Mouse (Mus musculus): ENCODE measurements at regions not wholly inside any gene's neighbourhood (a gene's known extent, or its start where the extent isn't known, plus 50 kb on each side); places are given as distances from the start of the nearest gene placed in this dataset.
"Not testable (repeated sequence)": the region's sequence is repeated elsewhere in the genome, so short reads cannot be mapped to it uniquely, and the experiment has no call there.

- Histone ChIP-seq H3K4me3 (ENCODE audit: low read depth, low read length) (no peak overlapping the region), H3K9ac (replicated peaks) (no peak overlapping the region), H3K36me3 (replicated peaks; ENCODE audit: insufficient read depth, low read length) (no peaks in the 10 kb centered on the region), H3K4me2 (ENCODE audit: low read depth, low read length) (no peak overlapping the region), H3K27me3 (ENCODE audit: insufficient read depth, low read length) (0 out of 2 replicates have a peak, but pooled peaks cover 3% of the 10 kb centered on the region), H3K27ac (ENCODE audit: low read depth) (no peak overlapping the region), H3K9me3 (ENCODE audit: low read length) (no peaks in the 10 kb centered on the region), H3K4me1 (ENCODE audit: insufficient read depth) (peaks cover 1% of the 10 kb centered on the region)
- DNase-seq (no peak), ATAC-seq (no peak)
- 78% methylated on average over 3 of the region's 3 CpGs for WGBS (ENCODE audit: insufficient replicate concordance)
- TF ChIP-seq EP300 (IDR thresholded peaks at IDR 0.05; ENCODE audit: low read depth) (no peak), CTCF (IDR thresholded peaks at IDR 0.05; ENCODE audit: low read depth) (no peak)
Observed at GRCm38 (mm10) chr16:31538606-31539005, 116.5 kb downstream of the Bdh1 start.

DNA sequence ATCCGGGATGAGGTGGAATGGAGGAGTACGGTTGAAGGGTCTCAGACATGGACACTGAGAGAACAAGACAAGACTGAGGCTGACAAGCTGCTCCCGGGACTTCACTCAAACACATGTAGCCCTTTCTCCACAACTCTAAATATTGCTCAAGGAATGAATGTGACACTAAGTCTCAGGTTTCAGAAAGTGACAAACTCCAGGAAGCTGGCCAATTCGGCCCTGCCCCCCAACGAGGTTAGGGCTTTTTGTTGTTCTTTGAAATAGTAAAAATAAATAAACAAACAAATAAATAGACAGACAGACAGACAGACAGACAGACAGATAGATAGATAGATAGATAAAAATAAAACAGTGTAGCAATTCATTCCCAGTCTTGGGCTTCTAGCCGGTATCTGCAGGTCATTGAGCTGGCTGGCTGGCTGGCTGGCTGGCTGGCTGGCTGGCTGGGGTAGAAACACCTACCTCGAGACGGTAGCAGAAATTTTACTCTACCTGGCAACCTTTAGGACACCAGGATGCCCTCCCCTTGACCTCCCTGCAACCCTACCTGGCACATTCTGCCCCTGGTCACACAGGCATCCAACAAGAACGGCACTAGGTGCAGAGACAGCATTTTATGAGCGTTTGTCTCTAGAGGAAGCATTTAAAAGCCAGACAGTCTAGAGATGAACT lies 119.6 kb upstream of the Dlg1 start:
- 0 out of 2 replicates have a peak, but pooled peaks cover 3% of the 10 kb centered on the region for H3K4me1 ChIP-seq (ENCODE audit: insufficient read depth)
- ATAC-seq, result no peak
- WGBS (ENCODE audit: insufficient replicate concordance), result 54% methylated on average over 10 of the region's 10 CpGs
- no peaks in the 10 kb centered on the region for H3K9me3 ChIP-seq (ENCODE audit: low read length)
- H3K4me2 ChIP-seq (ENCODE audit: low read depth, low read length), result no peak overlapping the region
- no peak for DNase-seq
- H3K27ac ChIP-seq (ENCODE audit: low read depth), result no peak overlapping the region
- no peaks in the 10 kb centered on the region for H3K36me3 ChIP-seq (replicated peaks; ENCODE audit: insufficient read depth, low read length)
- H3K9ac ChIP-seq (replicated peaks), result no peak overlapping the region
- no peak for TF ChIP-seq EP300 (IDR thresholded peaks at IDR 0.05; ENCODE audit: low read depth)
- no peak overlapping the region for H3K4me3 ChIP-seq (ENCODE audit: low read depth, low read length)
- H3K27me3 ChIP-seq (ENCODE audit: insufficient read depth, low read length), result peaks cover 35% of the 10 kb centered on the region

GRCm38 (mm10) chr16:31546062-31546827 lies 117.0 kb upstream of the Dlg1 start:
- Histone ChIP-seq H3K9ac (replicated peaks) (no peak overlapping the region), H3K27me3 (ENCODE audit: insufficient read depth, low read length) (peaks cover 35% of the 10 kb centered on the region), H3K4me1 (ENCODE audit: insufficient read depth) (peaks cover 12% of the 10 kb centered on the region), H3K4me3 (ENCODE audit: low read depth, low read length) (no peak overlapping the region), H3K4me2 (ENCODE audit: low read depth, low read length) (0 out of 2 replicates have a peak overlapping the region, but pooled peaks have one; percentile 26), H3K27ac (ENCODE audit: low read depth) (no peak overlapping the region), H3K36me3 (replicated peaks; ENCODE audit: insufficient read depth, low read length) (no peaks in the 10 kb centered on the region), H3K9me3 (ENCODE audit: low read length) (no peaks in the 10 kb centered on the region)
- WGBS (ENCODE audit: insufficient replicate concordance), result 6% methylated on average over 18 of the region's 18 CpGs
- ATAC-seq (no peak), DNase-seq (no peak)
- TF ChIP-seq CTCF (IDR thresholded peaks at IDR 0.05; ENCODE audit: low read depth) (no peak), EP300 (IDR thresholded peaks at IDR 0.05; ENCODE audit: low read depth) (no peak)

GRCm38 (mm10) chr16:31546828-31547224 lies 116.4 kb upstream of the Dlg1 start:
- DNase-seq, result no peak
- ATAC-seq, result no peak
- Histone ChIP-seq H3K9me3 (ENCODE audit: low read length) (no peaks in the 10 kb centered on the region), H3K4me3 (ENCODE audit: low read depth, low read length) (no peak overlapping the region), H3K36me3 (replicated peaks; ENCODE audit: insufficient read depth, low read length) (no peaks in the 10 kb centered on the region), H3K9ac (replicated peaks) (no peak overlapping the region), H3K4me2 (ENCODE audit: low read depth, low read length) (no peak overlapping the region), H3K27me3 (ENCODE audit: insufficient read depth, low read length) (peaks cover 35% of the 10 kb centered on the region), H3K27ac (ENCODE audit: low read depth) (no peak overlapping the region), H3K4me1 (ENCODE audit: insufficient read depth) (peaks cover 12% of the 10 kb centered on the region)
- WGBS (ENCODE audit: insufficient replicate concordance), result 6% methylated on average over 2 of the region's 2 CpGs
- TF ChIP-seq CTCF (IDR thresholded peaks at IDR 0.05; ENCODE audit: low read depth), result no peak
- TF ChIP-seq EP300 (IDR thresholded peaks at IDR 0.05; ENCODE audit: low read depth), result no peak

DNA sequence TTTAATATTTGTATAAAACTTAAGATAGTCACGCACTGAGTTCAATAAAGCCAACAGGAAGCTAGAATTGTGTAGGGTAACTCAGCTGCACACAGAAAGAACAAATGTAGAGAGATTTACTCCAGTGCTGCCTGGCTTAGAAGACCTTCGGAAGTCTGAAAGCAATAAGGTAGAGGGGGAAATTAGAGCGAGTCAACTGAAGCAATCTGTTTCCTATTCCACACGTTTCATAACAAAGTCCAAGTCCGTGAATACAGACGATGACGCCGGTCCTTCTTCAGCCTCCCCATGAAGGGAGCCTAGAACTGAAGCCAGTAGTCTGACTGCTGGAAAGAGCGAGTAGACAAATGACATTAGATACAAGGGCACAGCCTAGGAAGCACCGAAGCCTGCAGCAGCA lies 115.9 kb upstream of the Dlg1 start:
- WGBS (ENCODE audit: insufficient replicate concordance), result 65% methylated on average over 10 of the region's 10 CpGs
- Histone ChIP-seq H3K27ac (ENCODE audit: low read depth) (no peak overlapping the region), H3K9ac (replicated peaks) (no peak overlapping the region), H3K9me3 (ENCODE audit: low read length) (no peaks in the 10 kb centered on the region), H3K4me1 (ENCODE audit: insufficient read depth) (peaks cover 12% of the 10 kb centered on the region), H3K36me3 (replicated peaks; ENCODE audit: insufficient read depth, low read length) (no peaks in the 10 kb centered on the region), H3K4me3 (ENCODE audit: low read depth, low read length) (no peak overlapping the region), H3K27me3 (ENCODE audit: insufficient read depth, low read length) (peaks cover 35% of the 10 kb centered on the region), H3K4me2 (ENCODE audit: low read depth, low read length) (no peak overlapping the region)
- no peak for ATAC-seq
- no peak for TF ChIP-seq EP300 (IDR thresholded peaks at IDR 0.05; ENCODE audit: low read depth)
- no peak for TF ChIP-seq CTCF (IDR thresholded peaks at IDR 0.05; ENCODE audit: low read depth)
- no peak for DNase-seq

GRCm38 (mm10) chr16:31549975-31550374 lies 113.3 kb upstream of the Dlg1 start:
- no peak overlapping the region for H3K27ac ChIP-seq (ENCODE audit: low read depth)
- DNase-seq (no peak), ATAC-seq (no peak)
- H3K36me3 ChIP-seq (replicated peaks; ENCODE audit: insufficient read depth, low read length), result no peaks in the 10 kb centered on the region
- no peak overlapping the region for H3K4me2 ChIP-seq (ENCODE audit: low read depth, low read length)
- TF ChIP-seq EP300 (IDR thresholded peaks at IDR 0.05; ENCODE audit: low read depth), result no peak
- no peak for TF ChIP-seq CTCF (IDR thresholded peaks at IDR 0.05; ENCODE audit: low read depth)
- H3K9ac ChIP-seq (replicated peaks), result no peak overlapping the region
- peaks cover 21% of the 10 kb centered on the region for H3K27me3 ChIP-seq (ENCODE audit: insufficient read depth, low read length)
- no peak overlapping the region for H3K4me3 ChIP-seq (ENCODE audit: low read depth, low read length)
- peaks cover 12% of the 10 kb centered on the region for H3K4me1 ChIP-seq (ENCODE audit: insufficient read depth)
- 25% methylated on average over 5 of the region's 5 CpGs for WGBS (ENCODE audit: insufficient replicate concordance)
- no peaks in the 10 kb centered on the region for H3K9me3 ChIP-seq (ENCODE audit: low read length)

DNA sequence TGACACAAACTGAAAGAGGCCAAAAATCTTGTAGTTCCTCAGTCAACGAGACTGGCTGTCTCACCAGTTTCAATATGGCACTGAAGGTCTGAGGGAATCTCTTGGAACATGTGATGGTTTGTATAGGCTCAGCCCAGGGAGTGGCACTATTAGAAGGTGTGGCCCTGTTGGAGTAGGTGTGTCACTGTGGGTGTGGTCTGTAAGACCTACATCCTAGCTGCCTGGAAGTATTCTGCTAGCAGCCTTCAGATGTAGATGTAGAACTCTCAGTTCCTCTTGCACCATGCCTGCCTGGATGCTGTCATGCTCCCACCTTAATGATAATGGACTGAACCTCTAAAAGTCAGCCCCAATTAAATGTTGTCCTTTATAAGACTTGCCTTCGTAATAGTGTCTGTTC lies 112.7 kb upstream of the Dlg1 start:
- WGBS (ENCODE audit: insufficient replicate concordance), result 81% methylated on average over 2 of the region's 2 CpGs
- ATAC-seq, result peak; percentile 38; the same call in 1 of the 2 replicates
- Histone ChIP-seq H3K27me3 (ENCODE audit: insufficient read depth, low read length) (peaks cover 15% of the 10 kb centered on the region), H3K4me1 (ENCODE audit: insufficient read depth) (peaks cover 12% of the 10 kb centered on the region)
- not testable (repeated sequence) for H3K9ac ChIP-seq (replicated peaks); H3K4me3 ChIP-seq (ENCODE audit: low read depth, low read length); DNase-seq; H3K4me2 ChIP-seq (ENCODE audit: low read depth, low read length); H3K9me3 ChIP-seq (ENCODE audit: low read length); H3K27ac ChIP-seq (ENCODE audit: low read depth); H3K36me3 ChIP-seq (replicated peaks; ENCODE audit: insufficient read depth, low read length)
